8 mouse cellular contexts compared by ENCODE assay signal in genomic region chr5:111408470-111409105, GRCm38 (mm10). TPM values are rescaled to one million over a fixed set of nuclear protein-coding genes. Genes with fewer than 3 reads are reported as not detected.
DNase-seq lines count a peak whose midpoint lies in the region; ATAC-seq and TF ChIP-seq lines count a peak whose summit lies in the region.

No protein-coding gene starts in this region.

- H3K4me2 ChIP-seq in embryonic facial prominence, embryonic 11.5 days (ENCODE audit: low read depth, low read length), result peak overlapping the region; percentile 13; the same call in 1 of the 2 replicates
- H3K4me2 ChIP-seq in hindbrain, postnatal 0 days (ENCODE audit: low read depth, low read length), result no peak overlapping the region
- no peak overlapping the region for H3K4me2 ChIP-seq in midbrain, embryonic 11.5 days

- DNase-seq in embryonic facial prominence, embryonic 11.5 days (ENCODE audit: low spot score), result peak; percentile 69
- DNase-seq in forelimb bud, embryonic 11.5 days (ENCODE audit: low read depth, low spot score), result peak; percentile 68
- no peak for DNase-seq in hindbrain, postnatal 0 days (ENCODE audit: low spot score)
- no peak for DNase-seq in midbrain, embryonic 11.5 days (ENCODE audit: low spot score, missing footprints)
- DNase-seq in layer of hippocampus, postnatal 14 days (ENCODE audit: low spot score in 2 of 2), result no peak
- no peak for DNase-seq in ovary, postnatal 10 days (ENCODE audit: low spot score)
- no peak for DNase-seq in left cerebral cortex, postnatal 4 days

- H3K27ac ChIP-seq in embryonic facial prominence, embryonic 11.5 days (replicated peaks; ENCODE audit: low read depth, low read length), result peak overlapping the region; percentile 67
- H3K27ac ChIP-seq in hindbrain, postnatal 0 days, result no peak overlapping the region
- no peak overlapping the region for H3K27ac ChIP-seq in midbrain, embryonic 11.5 days (ENCODE audit: low read depth, low read length)

- H3K36me3 ChIP-seq in embryonic facial prominence, embryonic 11.5 days (replicated peaks; ENCODE audit: control insufficient read depth, insufficient read depth, low read depth, low read length), result no peaks in the 10 kb centered on the region
- no peaks in the 10 kb centered on the region for H3K36me3 ChIP-seq in hindbrain, postnatal 0 days (ENCODE audit: insufficient read depth, low read length)
- H3K36me3 ChIP-seq in midbrain, embryonic 11.5 days (ENCODE audit: control insufficient read depth, insufficient read depth, low read length), result no peaks in the 10 kb centered on the region

- ATAC-seq in embryonic facial prominence, embryonic 11.5 days (replicated peaks; ENCODE audit: insufficient number of reproducible peaks, low FRiP score, low TSS enrichment, low read depth), result peak; percentile 64
- peak; percentile 22; the same call in 1 of the 2 replicates for ATAC-seq in hindbrain, postnatal 0 days
- 0 out of 2 replicates have a peak, but pooled peaks have one; percentile 44 for ATAC-seq in midbrain, embryonic 11.5 days (ENCODE audit: low FRiP score)
- ATAC-seq in granulocyte monocyte progenitor cell, adult 5-6 weeks (replicated peaks; ENCODE audit: poor library complexity, severe bottlenecking), result no peak

- no peaks in the 10 kb centered on the region for H3K27me3 ChIP-seq in embryonic facial prominence, embryonic 11.5 days (ENCODE audit: control insufficient read depth, insufficient read depth, low read length)
- 0 out of 2 replicates have a peak, but pooled peaks cover 3% of the 10 kb centered on the region for H3K27me3 ChIP-seq in hindbrain, postnatal 0 days (ENCODE audit: insufficient read depth, low read length)
- no peaks in the 10 kb centered on the region for H3K27me3 ChIP-seq in midbrain, embryonic 11.5 days (ENCODE audit: control insufficient read depth, insufficient read depth, low read length)

- H3K9ac ChIP-seq in embryonic facial prominence, embryonic 11.5 days (replicated peaks; ENCODE audit: low read length), result peak overlapping the region; percentile 25
- H3K9ac ChIP-seq in hindbrain, postnatal 0 days (replicated peaks; ENCODE audit: low read length), result no peak overlapping the region
- H3K9ac ChIP-seq in midbrain, embryonic 11.5 days (ENCODE audit: low read length), result no peak overlapping the region

- no peaks in the 10 kb centered on the region for H3K9me3 ChIP-seq in embryonic facial prominence, embryonic 11.5 days (replicated peaks; ENCODE audit: control insufficient read depth, low read length)
- H3K9me3 ChIP-seq in hindbrain, postnatal 0 days (ENCODE audit: low read length), result no peaks in the 10 kb centered on the region
- H3K9me3 ChIP-seq in midbrain, embryonic 11.5 days (ENCODE audit: control insufficient read depth, low read length), result no peaks in the 10 kb centered on the region

- no peak for TF ChIP-seq CTCF in hindbrain, postnatal 0 days (IDR thresholded peaks at IDR 0.05; ENCODE audit: low read depth)

- intact Hi-C loops in left cerebral cortex, postnatal 4 days (cut with DNase I), result no loop called here

- no peak overlapping the region for H3K4me3 ChIP-seq in embryonic facial prominence, embryonic 11.5 days (ENCODE audit: low read depth, low read length)
- no peak overlapping the region for H3K4me3 ChIP-seq in hindbrain, postnatal 0 days (ENCODE audit: low read length)
- H3K4me3 ChIP-seq in midbrain, embryonic 11.5 days (ENCODE audit: low read depth, low read length), result no peak overlapping the region

- peaks cover 13% of the 10 kb centered on the region for H3K4me1 ChIP-seq in embryonic facial prominence, embryonic 11.5 days (ENCODE audit: control insufficient read depth, insufficient read depth, low read length)
- no peaks in the 10 kb centered on the region for H3K4me1 ChIP-seq in hindbrain, postnatal 0 days (ENCODE audit: insufficient read depth, low read length)
- peaks cover 12% of the 10 kb centered on the region; the same call in 1 of the 2 replicates for H3K4me1 ChIP-seq in midbrain, embryonic 11.5 days (ENCODE audit: control insufficient read depth, insufficient read depth, low read length)

- WGBS in embryonic facial prominence, embryonic 11.5 days, result 7% methylated on average over 14 of the region's 14 CpGs
- WGBS in hindbrain, postnatal 0 days, result 25% methylated on average over 14 of the region's 14 CpGs
- WGBS in midbrain, embryonic 11.5 days, result 16% methylated on average over 14 of the region's 14 CpGs

RNA-seq across cellular contexts. Expression of gene Mn1, which starts 8.6 kb away (rescaled TPM):
- polyA plus RNA-seq in embryonic facial prominence, embryonic 11.5 days (2014; fragmentation: Nextera tagmentation; extraction: Ambion mirVana), result 36.3 and 36.8 TPM in 2 replicates
- 71.5 and 87.2 TPM in 2 replicates for total RNA-seq in hindbrain, postnatal 0 days (2014; rRNA removed)
- 27.0 and 32.9 TPM in 2 replicates for polyA plus RNA-seq in hindbrain, postnatal 0 days (2015; fragmentation: Nextera tagmentation; extraction: Ambion mirVana)
- 42.0 and 46.2 TPM in 2 replicates for polyA plus RNA-seq in midbrain, embryonic 11.5 days (2014; fragmentation: Nextera tagmentation; extraction: Ambion mirVana)
- 10 to 100 TPM; 30.9 to 31.3 TPM for total RNA-seq in layer of hippocampus, postnatal 14 days (2021)
- total RNA-seq in granulocyte monocyte progenitor cell, adult 5-6 weeks (2014; fragmentation: Nextera tagmentation), result 0.64 TPM in 1 of 2 replicates, not detected in the other
- total RNA-seq in granulocyte monocyte progenitor cell, adult 5-6 weeks (2017), result not detected in 2 replicates
- 100 to 1,000 TPM; 129 to 135 TPM for total RNA-seq in left cerebral cortex, postnatal 4 days (2021)

Comparison
In these comparisons a context has a peak if more than half of its experiments do, and no peak if none do; other contexts are left out.
1. DNase-seq: peak in embryonic facial prominence, embryonic 11.5 days (single experiment) and forelimb bud, embryonic 11.5 days (single experiment); none in hindbrain, postnatal 0 days (single experiment), midbrain, embryonic 11.5 days (single experiment), layer of hippocampus, postnatal 14 days (0 of 2), ovary, postnatal 10 days (single experiment) and left cerebral cortex, postnatal 4 days (single experiment).
2. RNA of gene Mn1, which starts 8.6 kb away (total RNA-seq): 129 to 135 TPM in left cerebral cortex, postnatal 4 days, 71.5 to 87.2 TPM in hindbrain, postnatal 0 days and 30.9 to 31.3 TPM in layer of hippocampus, postnatal 14 days; 0.64 TPM in granulocyte monocyte progenitor cell, adult 5-6 weeks; every median in the first group is over 10 times any median in the second.